Mouse (Mus musculus) CH12.LX (cell line): ENCODE results near the gene Zfp354a.

ENCODE experiments used
- CTCF ChIP-seq, 2 experiments: IDR thresholded peaks in 1 of 2; conservative IDR thresholded peaks in 1 of 2; 2 replicates each; pipeline ENCODE4 v1.5.1; 2011 to 2012; ENCODE audit warnings: low read depth in 2 of 2, low read length in 2 of 2, improper control_type of control experiment in 1 of 2, inconsistent platforms in 1 of 2, mild to moderate bottlenecking in 1 of 2, moderate library complexity in 1 of 2
- EP300 ChIP-seq: IDR thresholded peaks from 2 replicates; pipeline ENCODE4 v1.6.1; 2011; ENCODE audit warnings: low read length, improper control_type of control experiment
- HCFC1 ChIP-seq: IDR thresholded peaks from 2 replicates; pipeline ENCODE4 v1.6.1; 2012; ENCODE audit warnings: low read depth, mild to moderate bottlenecking, inconsistent platforms, low read length, improper control_type of control experiment
- JUN ChIP-seq: IDR thresholded peaks from 2 replicates; pipeline ENCODE4 v1.6.1; 2011; ENCODE audit warnings: low read depth, mild to moderate bottlenecking, low read length, improper control_type of control experiment, moderate library complexity; ENCODE audit not compliant: insufficient read depth
- MAFK ChIP-seq: IDR thresholded peaks from 2 replicates; pipeline ENCODE4 v1.6.1; 2011; ENCODE audit warnings: low read length, improper control_type of control experiment; ENCODE audit not compliant: insufficient replicate concordance
- MEF2A ChIP-seq: IDR thresholded peaks from 2 replicates; pipeline ENCODE4 v1.6.1; 2014; ENCODE audit warnings: low read depth, mild to moderate bottlenecking, inconsistent platforms, low read length, improper control_type of control experiment, borderline replicate concordance
- NRF1 ChIP-seq: IDR thresholded peaks from 2 replicates; pipeline ENCODE4 v1.6.1; 2014; ENCODE audit warnings: low read depth, mild to moderate bottlenecking, inconsistent platforms, low read length, improper control_type of control experiment, moderate library complexity
- POLR2A ChIP-seq: IDR thresholded peaks from 2 replicates; pipeline ENCODE4 v1.6.1; 2011; ENCODE audit warnings: low read depth, mild to moderate bottlenecking, improper control_type of control experiment, low read length
- TBP ChIP-seq: conservative IDR thresholded peaks from 2 replicates; pipeline ENCODE4 v1.6.1; 2011; ENCODE audit warnings: low read depth, low read length, improper control_type of control experiment
- ZC3H11A ChIP-seq: IDR thresholded peaks from 2 replicates; pipeline ENCODE4 v1.6.1; 2012; ENCODE audit warnings: low read depth, mild to moderate bottlenecking, inconsistent platforms, low read length, improper control_type of control experiment

DNA sequence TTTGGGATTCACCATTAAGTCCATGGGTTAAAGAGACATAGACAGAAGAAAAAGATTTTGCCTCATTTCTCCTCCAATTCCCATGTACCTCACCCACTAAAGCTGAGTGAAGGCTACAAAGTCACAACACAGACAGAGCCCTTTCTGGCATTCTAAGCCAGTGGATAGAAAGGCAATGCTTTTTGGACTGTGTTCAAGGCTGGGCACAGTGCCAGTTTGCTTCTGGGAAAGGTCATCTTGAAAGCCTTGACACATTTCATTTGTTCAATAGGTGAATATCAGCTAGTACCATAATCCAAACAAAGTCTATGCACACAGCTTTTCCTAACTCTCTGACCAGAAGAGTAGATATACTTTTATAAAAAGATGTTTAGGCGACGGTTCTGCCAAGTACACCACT, 23.1 kb upstream of the Zfp354a start:
- TF ChIP-seq ZC3H11A (no peak), JUN (no peak), EP300 (no peak), TBP (no peak), POLR2A (no peak), HCFC1 (no peak), MEF2A (no peak), NRF1 (no peak), CTCF (conservative IDR thresholded peaks at IDR 0.05 in 1 of 2, IDR thresholded peaks at IDR 0.05 in 1 of 2; ENCODE audit: low read depth in 2 of 2, low read length in 2 of 2) (no peak), MAFK (no peak)
